In the genomic region with DNA sequence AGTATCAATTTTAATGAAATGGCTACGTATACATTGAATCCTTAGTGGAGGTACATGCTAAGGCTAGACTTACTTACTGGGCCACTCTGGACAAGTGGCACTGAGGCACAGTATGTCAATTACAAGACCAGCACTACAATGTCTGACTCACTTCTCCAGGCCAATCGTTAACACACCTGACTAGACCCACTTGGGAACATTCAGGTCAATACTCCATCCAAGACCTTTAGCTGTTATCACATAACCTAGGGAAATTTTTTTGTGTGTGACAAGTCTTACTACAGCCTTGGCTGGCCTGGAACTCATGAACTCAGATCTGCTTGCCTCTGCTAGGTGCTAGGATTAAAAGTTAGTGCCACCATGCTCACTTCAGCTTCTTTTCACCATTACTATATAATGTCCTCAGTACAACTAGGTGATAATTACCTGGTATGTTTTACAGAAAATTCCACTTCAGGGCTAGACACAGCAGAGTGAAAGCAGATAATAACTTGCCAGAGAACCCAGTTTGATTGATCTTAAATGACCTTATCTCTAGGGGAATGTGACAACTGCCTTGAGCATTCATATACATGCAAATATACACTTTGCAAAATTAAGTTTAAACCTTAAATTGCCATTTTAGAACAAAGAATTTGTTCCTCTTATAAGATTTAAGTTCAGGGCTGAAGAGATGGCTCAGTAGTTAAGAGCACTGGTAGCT, we compare ENCODE assay signal across 12 mouse cellular contexts. TPM values are rescaled to one million over a fixed set of nuclear protein-coding genes. Genes with fewer than 3 reads are reported as not detected.
DNase-seq lines count a peak whose midpoint lies in the region; ATAC-seq and TF ChIP-seq lines count a peak whose summit lies in the region.
"Had no signal": no experiment of that assay in that cellular context is flagged by ENCODE, and none has a peak within 500 bp of the region (broad histone marks: within the 10 kb centered on the region; RNA-seq: fewer than 3 reads in every experiment).

No protein-coding gene starts in this region.

- ATAC-seq in heart, embryonic 13.5 days (ENCODE audit: extremely low read depth, insufficient number of reproducible peaks, low FRiP score, low TSS enrichment): no peak
- ATAC-seq in lung, embryonic 15.5 days (ENCODE audit: borderline replicate concordance, extremely low read depth, low FRiP score, low TSS enrichment): no peak
- ATAC-seq: forebrain, embryonic 14.5 days had no signal

- H3K4me1 ChIP-seq in heart, embryonic 13.5 days: peaks cover 25% of the 10 kb centered on the region
- peaks cover 31% of the 10 kb centered on the region for H3K4me1 ChIP-seq in lung, embryonic 15.5 days
- H3K4me1 ChIP-seq in MEL (ENCODE audit: control insufficient read depth in 1 of 2, insufficient read depth in 2 of 2, low read length in 2 of 2): peaks cover 3 to 6% of the 10 kb centered on the region in 2 experiments; a peak in 3 of 4 replicates

- DNase-seq in heart, postnatal 25 days (ENCODE audit: low spot score): no peak
- DNase-seq in lung, postnatal 14 days: no peak
- peak; percentile 68 for DNase-seq in MEL (ENCODE audit: low read depth, low spot score)
- DNase-seq in urinary bladder, postnatal 14 days (ENCODE audit: low spot score): no peak
- DNase-seq: adrenal gland, adult 8-10 months; lung, postnatal 10 days; spleen, adult 18-20 months had no signal

- peak overlapping the region; percentile 14; the same call in 1 of the 2 replicates for H3K4me3 ChIP-seq in heart, embryonic 13.5 days
- H3K4me3 ChIP-seq in lung, embryonic 15.5 days: 0 out of 2 replicates have a peak overlapping the region, but pooled peaks have one; percentile 0
- H3K4me3 ChIP-seq in MEL (ENCODE audit: control insufficient read depth in 1 of 2, insufficient read depth in 1 of 2, low read depth in 2 of 2, low read length in 2 of 2) (no peak overlapping the region), macrophage (ENCODE audit: inconsistent target) (peak overlapping the region; percentile 18; the same call in 1 of the 2 replicates)

- H3K9ac ChIP-seq in heart, embryonic 13.5 days: no peak overlapping the region
- H3K9ac ChIP-seq in lung, embryonic 15.5 days: no peak overlapping the region
- no peak overlapping the region for H3K9ac ChIP-seq in MEL (ENCODE audit: control insufficient read depth, low read depth, low read length, poor library complexity, severe bottlenecking)
- H3K9ac ChIP-seq: heart, embryonic 12.5 days had no signal

- TF ChIP-seq EP300 in MEL (IDR thresholded peaks at IDR 0.05; ENCODE audit: low read depth in 1 of 2, low read length in 2 of 2): no peak

- WGBS in heart, embryonic 13.5 days: 79% methylated on average over 2 of the region's 2 CpGs
- WGBS in lung, embryonic 15.5 days: 70% methylated on average over 2 of the region's 2 CpGs
- 87% methylated on average over 2 of the region's 2 CpGs for WGBS in macrophage (ENCODE audit: missing documents)

- intact Hi-C loops in heart, postnatal 25 days (cut with DNase I): loop anchor here (5.0 kb wide), 1 partner anchor 78 kb away; no protein-coding TSS in a partner anchor

- peak overlapping the region; percentile 51; the same call in 1 of the 2 replicates for H3K4me2 ChIP-seq in heart, embryonic 13.5 days
- no peak overlapping the region; the same call in 1 of the 2 replicates for H3K4me2 ChIP-seq in lung, embryonic 15.5 days
- H3K4me2 ChIP-seq: heart, embryonic 12.5 days had no signal

- peaks cover 19% of the 10 kb centered on the region for H3K79me2 ChIP-seq in MEL (ENCODE audit: control insufficient read depth, insufficient read depth, low read length, poor library complexity)
- H3K79me2 ChIP-seq in macrophage (ENCODE audit: inconsistent target): peaks cover 38% of the 10 kb centered on the region

- peaks cover 41% of the 10 kb centered on the region for H3K36me3 ChIP-seq in heart, embryonic 13.5 days
- H3K36me3 ChIP-seq in lung, embryonic 15.5 days: peaks cover 24% of the 10 kb centered on the region
- peaks cover 13 to 15% of the 10 kb centered on the region in 2 experiments for H3K36me3 ChIP-seq in MEL (ENCODE audit: control insufficient read depth in 1 of 2, insufficient read depth in 2 of 2, low read length in 2 of 2)
- H3K36me3 ChIP-seq in macrophage (ENCODE audit: inconsistent target): peaks cover 7% of the 10 kb centered on the region

- no peaks in the 10 kb centered on the region for H3K27me3 ChIP-seq in heart, embryonic 13.5 days (replicated peaks)
- no peaks in the 10 kb centered on the region for H3K27me3 ChIP-seq in lung, embryonic 15.5 days
- H3K27me3 ChIP-seq in MEL (ENCODE audit: control insufficient read depth in 1 of 2, insufficient read depth in 2 of 2, low read length in 2 of 2): no peaks in the 10 kb centered on the region
- H3K27me3 ChIP-seq: heart, embryonic 12.5 days had no signal

- H3K9me3 ChIP-seq in heart, embryonic 13.5 days: no peaks in the 10 kb centered on the region
- no peaks in the 10 kb centered on the region for H3K9me3 ChIP-seq in lung, embryonic 15.5 days
- H3K9me3 ChIP-seq in MEL (replicated peaks; ENCODE audit: insufficient read depth, low read length): no peaks in the 10 kb centered on the region
- H3K9me3 ChIP-seq: heart, embryonic 12.5 days had no signal

- peak in 1 of 2 experiments; percentile 56; a peak in 1 of 4 replicates for TF ChIP-seq POLR2A in MEL (IDR thresholded peaks at IDR 0.05; ENCODE audit: control insufficient read depth in 1 of 2, insufficient read depth in 1 of 2, low read depth in 1 of 2, low read length in 2 of 2, poor library complexity in 1 of 2)

- no peak for TF ChIP-seq CTCF in MEL (IDR thresholded peaks at IDR 0.05 in 2 of 3, conservative IDR thresholded peaks at IDR 0.05 in 1 of 3; ENCODE audit: control insufficient read depth in 1 of 3, insufficient read depth in 1 of 3, low read depth in 2 of 3, low read length in 3 of 3, poor library complexity in 1 of 3, severe bottlenecking in 1 of 3)

- TF ChIP-seq RAD21 in MEL (IDR thresholded peaks at IDR 0.05; ENCODE audit: low read depth, low read length): no peak

- H3K27ac ChIP-seq in heart, embryonic 13.5 days (replicated peaks): no peak overlapping the region
- H3K27ac ChIP-seq in lung, embryonic 15.5 days: no peak overlapping the region
- H3K27ac ChIP-seq in MEL (ENCODE audit: control insufficient read depth, low read depth, low read length): no peak overlapping the region
- no peak overlapping the region for H3K27ac ChIP-seq in macrophage

RNA-seq across cellular contexts. Expression of gene Gm10382, which starts 4.5 kb away (rescaled TPM):
- polyA plus RNA-seq in heart, embryonic 13.5 days (2015; fragmentation: Nextera tagmentation; extraction: Ambion mirVana): 0.68 and 0.70 TPM in 2 replicates
- under 1 TPM in 1 of 2 experiments, not detected in 1; 0.22 TPM for total RNA-seq in heart, postnatal 25 days (2021)
- 0.56 and 0.73 TPM in 2 replicates for polyA plus RNA-seq in lung, embryonic 15.5 days (2015; fragmentation: Nextera tagmentation; extraction: Ambion mirVana)
- 0.65 TPM in 2 replicates for total RNA-seq in MEL (2012; rRNA removed)
- polyA plus RNA-seq in MEL (2012; ENCODE audit: insufficient read depth in 1 of 2, insufficient read length in 2 of 2, low read depth in 1 of 2, low replicate concordance in 2 of 2, missing spikeins in 1 of 2) (under 1 TPM in 1 of 2 experiments, not detected in 1; 0.96 TPM), macrophage (2018) (not detected in 3 replicates)
- 1 to 10 TPM in 20 of 26 experiments, under 1 TPM in 5, not detected in 1; 0.41 to 6.7 (median 1.5) TPM for total RNA-seq in macrophage (2018; cell fraction: chromatin; rRNA removed)
- total RNA-seq in macrophage (2018; cell fraction: cytosol; rRNA removed): under 1 TPM in 20 of 26 experiments, not detected in 6; 0.05 to 0.63 (median 0.18) TPM
- 10 to 100 TPM in 1 of 26 experiments, 1 to 10 TPM in 18, under 1 TPM in 4, not detected in 3; 0.60 to 10.9 (median 2.2) TPM for total RNA-seq in macrophage (2018; cell fraction: nucleus; rRNA removed)

RNA-seq across cellular contexts. Expression of gene Ubc, which starts 5.3 kb away (rescaled TPM):
- polyA plus RNA-seq in heart, embryonic 13.5 days (2015; fragmentation: Nextera tagmentation; extraction: Ambion mirVana): 819 and 833 TPM in 2 replicates
- 1,000 to 10,000 TPM in 1 of 2 experiments, 100 to 1,000 TPM in 1; 907 to 1,197 TPM for total RNA-seq in heart, postnatal 25 days (2021)
- 1,173 and 1,218 TPM in 2 replicates for polyA plus RNA-seq in lung, embryonic 15.5 days (2015; fragmentation: Nextera tagmentation; extraction: Ambion mirVana)
- total RNA-seq in MEL (2012; rRNA removed): 511 and 526 TPM in 2 replicates
- polyA plus RNA-seq in MEL (2012; ENCODE audit: insufficient read depth in 1 of 2, insufficient read length in 2 of 2, low read depth in 1 of 2, low replicate concordance in 2 of 2, missing spikeins in 1 of 2) (1,000 to 10,000 TPM in 1 of 2 experiments, 100 to 1,000 TPM in 1; 113 to 1,075 TPM), macrophage (2018) (431 to 1,072 TPM (median 940 TPM) in 3 replicates)
- total RNA-seq in macrophage (2018; cell fraction: chromatin; rRNA removed): 100 to 1,000 TPM in 23 of 26 experiments, 10 to 100 TPM in 3; 63.9 to 507 (median 213) TPM
- total RNA-seq in macrophage (2018; cell fraction: cytosol; rRNA removed): 1,000 to 10,000 TPM in 21 of 26 experiments, 100 to 1,000 TPM in 5; 601 to 2,041 (median 1,305) TPM
- total RNA-seq in macrophage (2018; cell fraction: nucleus; rRNA removed): 100 to 1,000 TPM; 220 to 953 (median 671) TPM

RNA-seq across cellular contexts. Expression of gene Scarb1, which starts 43.8 kb away (rescaled TPM):
- polyA plus RNA-seq in heart, embryonic 13.5 days (2015; fragmentation: Nextera tagmentation; extraction: Ambion mirVana): 65.6 and 69.7 TPM in 2 replicates
- 10 to 100 TPM; 29.6 to 35.2 TPM for total RNA-seq in heart, postnatal 25 days (2021)
- 61.2 and 65.6 TPM in 2 replicates for polyA plus RNA-seq in lung, embryonic 15.5 days (2015; fragmentation: Nextera tagmentation; extraction: Ambion mirVana)
- 51.4 and 53.1 TPM in 2 replicates for total RNA-seq in MEL (2012; rRNA removed)
- polyA plus RNA-seq in MEL (2012; ENCODE audit: insufficient read depth in 1 of 2, insufficient read length in 2 of 2, low read depth in 1 of 2, low replicate concordance in 2 of 2, missing spikeins in 1 of 2): 10 to 100 TPM in 1 of 2 experiments, not detected in 1; 98.3 TPM
- 100 to 1,000 TPM in 4 of 26 experiments, 10 to 100 TPM in 21, 1 to 10 TPM in 1; 8.4 to 109 (median 52.5) TPM for total RNA-seq in macrophage (2018; cell fraction: chromatin; rRNA removed)
- 10 to 100 TPM; 43.9 to 88.4 (median 58.6) TPM for total RNA-seq in macrophage (2018; cell fraction: cytosol; rRNA removed)
- total RNA-seq in macrophage (2018; cell fraction: nucleus; rRNA removed): 100 to 1,000 TPM in 2 of 26 experiments, 10 to 100 TPM in 24; 21.7 to 129 (median 52.7) TPM
- polyA plus RNA-seq in macrophage (2018): 80.8 to 94.6 TPM (median 83.7 TPM) in 3 replicates

RNA-seq across cellular contexts. Expression of gene Dhx37, which starts 49.3 kb away (rescaled TPM):
- 8.5 and 9.8 TPM in 2 replicates for polyA plus RNA-seq in heart, embryonic 13.5 days (2015; fragmentation: Nextera tagmentation; extraction: Ambion mirVana)
- 10 to 100 TPM; 10.2 to 10.6 TPM for total RNA-seq in heart, postnatal 25 days (2021)
- polyA plus RNA-seq in lung, embryonic 15.5 days (2015; fragmentation: Nextera tagmentation; extraction: Ambion mirVana): 9.9 and 11.7 TPM in 2 replicates
- 26.0 and 27.4 TPM in 2 replicates for total RNA-seq in MEL (2012; rRNA removed)
- polyA plus RNA-seq in MEL (2012; ENCODE audit: insufficient read depth in 1 of 2, insufficient read length in 2 of 2, low read depth in 1 of 2, low replicate concordance in 2 of 2, missing spikeins in 1 of 2): 100 to 1,000 TPM in 1 of 2 experiments, 10 to 100 TPM in 1; 55.3 to 549 TPM
- 10 to 100 TPM in 21 of 26 experiments, 1 to 10 TPM in 5; 4.6 to 34.3 (median 17.3) TPM for total RNA-seq in macrophage (2018; cell fraction: chromatin; rRNA removed)
- total RNA-seq in macrophage (2018; cell fraction: cytosol; rRNA removed): 10 to 100 TPM in 6 of 26 experiments, 1 to 10 TPM in 20; 5.1 to 12.6 (median 8.3) TPM
- total RNA-seq in macrophage (2018; cell fraction: nucleus; rRNA removed): 10 to 100 TPM in 10 of 26 experiments, 1 to 10 TPM in 16; 5.9 to 22.3 (median 9.2) TPM
- polyA plus RNA-seq in macrophage (2018): 6.9 to 16.2 TPM (median 11.8 TPM) in 3 replicates

RNA-seq across cellular contexts. Expression of gene Bri3bp, which starts 56.7 kb away (rescaled TPM):
- polyA plus RNA-seq in heart, embryonic 13.5 days (2015; fragmentation: Nextera tagmentation; extraction: Ambion mirVana): 35.8 and 42.0 TPM in 2 replicates
- 10 to 100 TPM; 49.0 to 57.6 TPM for total RNA-seq in heart, postnatal 25 days (2021)
- 35.6 and 39.2 TPM in 2 replicates for polyA plus RNA-seq in lung, embryonic 15.5 days (2015; fragmentation: Nextera tagmentation; extraction: Ambion mirVana)
- total RNA-seq in MEL (2012; rRNA removed): 87.6 and 88.6 TPM in 2 replicates
- polyA plus RNA-seq in MEL (2012; ENCODE audit: insufficient read depth in 1 of 2, insufficient read length in 2 of 2, low read depth in 1 of 2, low replicate concordance in 2 of 2, missing spikeins in 1 of 2) (100 to 1,000 TPM in 1 of 2 experiments, 10 to 100 TPM in 1; 73.7 to 264 TPM), macrophage (2018) (3.6 to 7.6 TPM (median 5.6 TPM) in 3 replicates)
- 1 to 10 TPM in 13 of 26 experiments, under 1 TPM in 12, not detected in 1; 0.17 to 5.0 (median 1.0) TPM for total RNA-seq in macrophage (2018; cell fraction: chromatin; rRNA removed)
- 1 to 10 TPM; 1.5 to 8.9 (median 3.8) TPM for total RNA-seq in macrophage (2018; cell fraction: cytosol; rRNA removed)
- total RNA-seq in macrophage (2018; cell fraction: nucleus; rRNA removed): 1 to 10 TPM; 1.1 to 8.5 (median 2.7) TPM

Comparison
In these comparisons a context has a peak if more than half of its experiments do, and no peak if none do; other contexts are left out.
1. H3K4me3 ChIP-seq: peak in heart, embryonic 13.5 days (single experiment), lung, embryonic 15.5 days (single experiment) and macrophage (single experiment); none in MEL (0 of 2).